Mouse (Mus musculus): ENCODE data around the gene Ndufa5. TPM values are rescaled to one million over a fixed set of nuclear protein-coding genes. Genes with fewer than 3 reads are reported as not detected.

Ndufa5 gene
- polyA plus RNA-seq (2015; fragmentation: Nextera tagmentation; extraction: Ambion mirVana): 624 and 671 TPM in 2 replicates

- peak; percentile 100 for ATAC-seq
- Histone ChIP-seq H3K27me3 (replicated peaks; ENCODE audit: control insufficient read depth, insufficient read depth, low read length) (no peaks in the 10 kb centered on the region), H3K27ac (ENCODE audit: low read depth, low read length) (peak within 1 kb of the TSS; percentile 70), H3K4me2 (replicated peaks; ENCODE audit: low read depth) (peak within 1 kb of the TSS; percentile 78), H3K36me3 (ENCODE audit: control insufficient read depth, insufficient read depth) (peaks cover 9% of the 10 kb centered on the region), H3K4me1 (replicated peaks; ENCODE audit: control insufficient read depth, insufficient read depth, low read length) (no peaks in the 10 kb centered on the region), H3K9ac (ENCODE audit: low read depth, low read length) (peak within 1 kb of the TSS; percentile 70), H3K4me3 (ENCODE audit: low read depth, low read length) (peak within 1 kb of the TSS; percentile 85), H3K9me3 (ENCODE audit: control insufficient read depth) (no peaks in the 10 kb centered on the region)
- TF ChIP-seq CTCF (IDR thresholded peaks at IDR 0.05; ENCODE audit: low read depth): peak; percentile 22; the same call in 1 of the 2 replicates
- under 1% methylated on average over 53 of the region's 53 CpGs for WGBS
These were observed at the start of gene Ndufa5 for GRCm38 (mm10) chr6:24527155-24528063. Gene Ndufa5 (minus strand): TSS chr6:24528013.

GRCm38 (mm10) chr6:24573319-24573718 lies 45.5 kb upstream of the Ndufa5 start:
- no peak for ATAC-seq
- Histone ChIP-seq H3K27ac (ENCODE audit: low read depth, low read length) (no peak overlapping the region), H3K4me1 (replicated peaks; ENCODE audit: control insufficient read depth, insufficient read depth, low read length) (no peaks in the 10 kb centered on the region), H3K4me2 (replicated peaks; ENCODE audit: low read depth) (no peak overlapping the region), H3K27me3 (replicated peaks; ENCODE audit: control insufficient read depth, insufficient read depth, low read length) (no peaks in the 10 kb centered on the region), H3K9me3 (ENCODE audit: control insufficient read depth) (no peaks in the 10 kb centered on the region), H3K4me3 (ENCODE audit: low read depth, low read length) (no peak overlapping the region), H3K9ac (ENCODE audit: low read depth, low read length) (no peak overlapping the region), H3K36me3 (ENCODE audit: control insufficient read depth, insufficient read depth) (no peaks in the 10 kb centered on the region)
- no peak for TF ChIP-seq CTCF (IDR thresholded peaks at IDR 0.05; ENCODE audit: low read depth)

- no peak for ATAC-seq
- no peak for TF ChIP-seq CTCF (IDR thresholded peaks at IDR 0.05; ENCODE audit: low read depth)
- H3K4me1 ChIP-seq (replicated peaks; ENCODE audit: control insufficient read depth, insufficient read depth, low read length): no peaks in the 10 kb centered on the region
- H3K27me3 ChIP-seq (replicated peaks; ENCODE audit: control insufficient read depth, insufficient read depth, low read length): no peaks in the 10 kb centered on the region
- WGBS: 86% methylated on average over 14 of the region's 14 CpGs
- H3K9ac ChIP-seq (ENCODE audit: low read depth, low read length): no peak overlapping the region
- H3K36me3 ChIP-seq (ENCODE audit: control insufficient read depth, insufficient read depth): no peaks in the 10 kb centered on the region
- no peak overlapping the region for H3K4me3 ChIP-seq (ENCODE audit: low read depth, low read length)
- no peaks in the 10 kb centered on the region for H3K9me3 ChIP-seq (ENCODE audit: control insufficient read depth)
- H3K27ac ChIP-seq (ENCODE audit: low read depth, low read length): no peak overlapping the region
- H3K4me2 ChIP-seq (replicated peaks; ENCODE audit: low read depth): no peak overlapping the region
These were observed 44.6 kb upstream of the Ndufa5 start for GRCm38 (mm10) chr6:24572431-24572830.

GRCm38 (mm10) chr6:24571126-24571525 lies 43.3 kb upstream of the Ndufa5 start:
- no peak overlapping the region for H3K27ac ChIP-seq (ENCODE audit: low read depth, low read length)
- 51% methylated on average over 6 of the region's 6 CpGs for WGBS
- no peak for TF ChIP-seq CTCF (IDR thresholded peaks at IDR 0.05; ENCODE audit: low read depth)
- H3K27me3 ChIP-seq (replicated peaks; ENCODE audit: control insufficient read depth, insufficient read depth, low read length): no peaks in the 10 kb centered on the region
- H3K4me3 ChIP-seq (ENCODE audit: low read depth, low read length): no peak overlapping the region
- no peaks in the 10 kb centered on the region for H3K4me1 ChIP-seq (replicated peaks; ENCODE audit: control insufficient read depth, insufficient read depth, low read length)
- H3K9ac ChIP-seq (ENCODE audit: low read depth, low read length): no peak overlapping the region
- no peak for ATAC-seq
- H3K4me2 ChIP-seq (replicated peaks; ENCODE audit: low read depth): no peak overlapping the region
- H3K36me3 ChIP-seq (ENCODE audit: control insufficient read depth, insufficient read depth): no peaks in the 10 kb centered on the region
- no peaks in the 10 kb centered on the region for H3K9me3 ChIP-seq (ENCODE audit: control insufficient read depth)

GRCm38 (mm10) chr6:24570278-24570677 lies 42.5 kb upstream of the Ndufa5 start:
- H3K4me1 ChIP-seq (replicated peaks; ENCODE audit: control insufficient read depth, insufficient read depth, low read length): no peaks in the 10 kb centered on the region
- H3K27me3 ChIP-seq (replicated peaks; ENCODE audit: control insufficient read depth, insufficient read depth, low read length): no peaks in the 10 kb centered on the region
- H3K4me2 ChIP-seq (replicated peaks; ENCODE audit: low read depth): no peak overlapping the region
- H3K9me3 ChIP-seq (ENCODE audit: control insufficient read depth): no peaks in the 10 kb centered on the region
- no peaks in the 10 kb centered on the region for H3K36me3 ChIP-seq (ENCODE audit: control insufficient read depth, insufficient read depth)
- H3K9ac ChIP-seq (ENCODE audit: low read depth, low read length): no peak overlapping the region
- H3K4me3 ChIP-seq (ENCODE audit: low read depth, low read length): no peak overlapping the region
- no peak for TF ChIP-seq CTCF (IDR thresholded peaks at IDR 0.05; ENCODE audit: low read depth)
- H3K27ac ChIP-seq (ENCODE audit: low read depth, low read length): no peak overlapping the region
- 68% methylated on average over 11 of the region's 11 CpGs for WGBS
- ATAC-seq: no peak

GRCm38 (mm10) chr6:24569711-24570110 lies 41.9 kb upstream of the Ndufa5 start:
- no peak overlapping the region for H3K9ac ChIP-seq (ENCODE audit: low read depth, low read length)
- no peaks in the 10 kb centered on the region for H3K9me3 ChIP-seq (ENCODE audit: control insufficient read depth)
- H3K4me1 ChIP-seq (replicated peaks; ENCODE audit: control insufficient read depth, insufficient read depth, low read length): no peaks in the 10 kb centered on the region
- no peaks in the 10 kb centered on the region for H3K27me3 ChIP-seq (replicated peaks; ENCODE audit: control insufficient read depth, insufficient read depth, low read length)
- no peak overlapping the region for H3K27ac ChIP-seq (ENCODE audit: low read depth, low read length)
- no peak overlapping the region for H3K4me3 ChIP-seq (ENCODE audit: low read depth, low read length)
- WGBS: 63% methylated on average over 1 of the region's 1 CpGs
- H3K4me2 ChIP-seq (replicated peaks; ENCODE audit: low read depth): no peak overlapping the region
- ATAC-seq: no peak
- no peaks in the 10 kb centered on the region for H3K36me3 ChIP-seq (ENCODE audit: control insufficient read depth, insufficient read depth)
- no peak for TF ChIP-seq CTCF (IDR thresholded peaks at IDR 0.05; ENCODE audit: low read depth)
